Mouse (Mus musculus): ENCODE measurements around the gene Ggps1. TPM values are rescaled to one million over a fixed set of nuclear protein-coding genes. Genes with fewer than 3 reads are reported as not detected.
"Not testable (repeated sequence)": the region's sequence is repeated elsewhere in the genome, so short reads cannot be mapped to it uniquely, and the experiment has no call there.

Ggps1 gene
- total RNA-seq, 2 experiments from 2014 or later: 20.3 to 23.6 TPM

DNA sequence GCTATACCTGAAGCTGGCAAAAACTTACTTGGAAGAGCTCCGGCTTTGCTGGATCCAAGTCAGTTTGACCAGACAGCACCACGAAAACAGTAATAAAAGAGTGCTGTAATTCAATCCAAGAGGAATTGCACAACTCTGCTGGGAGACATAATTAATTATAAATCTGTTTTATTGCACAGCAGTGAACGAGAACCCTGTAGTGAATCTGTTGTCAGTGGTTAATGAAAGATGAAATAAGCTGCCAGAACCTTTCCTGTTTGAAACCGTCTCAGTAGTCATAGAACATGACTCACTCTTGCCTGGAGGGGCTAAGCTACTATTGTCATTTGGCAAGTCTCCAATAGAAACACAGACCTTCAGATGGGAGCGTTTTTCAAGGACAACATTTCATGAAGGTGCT is 23.1 kb downstream of the Ggps1 start:
- intact Hi-C loops (cut with DNase I): no loop called here
- DNase-seq: no peak

DNA sequence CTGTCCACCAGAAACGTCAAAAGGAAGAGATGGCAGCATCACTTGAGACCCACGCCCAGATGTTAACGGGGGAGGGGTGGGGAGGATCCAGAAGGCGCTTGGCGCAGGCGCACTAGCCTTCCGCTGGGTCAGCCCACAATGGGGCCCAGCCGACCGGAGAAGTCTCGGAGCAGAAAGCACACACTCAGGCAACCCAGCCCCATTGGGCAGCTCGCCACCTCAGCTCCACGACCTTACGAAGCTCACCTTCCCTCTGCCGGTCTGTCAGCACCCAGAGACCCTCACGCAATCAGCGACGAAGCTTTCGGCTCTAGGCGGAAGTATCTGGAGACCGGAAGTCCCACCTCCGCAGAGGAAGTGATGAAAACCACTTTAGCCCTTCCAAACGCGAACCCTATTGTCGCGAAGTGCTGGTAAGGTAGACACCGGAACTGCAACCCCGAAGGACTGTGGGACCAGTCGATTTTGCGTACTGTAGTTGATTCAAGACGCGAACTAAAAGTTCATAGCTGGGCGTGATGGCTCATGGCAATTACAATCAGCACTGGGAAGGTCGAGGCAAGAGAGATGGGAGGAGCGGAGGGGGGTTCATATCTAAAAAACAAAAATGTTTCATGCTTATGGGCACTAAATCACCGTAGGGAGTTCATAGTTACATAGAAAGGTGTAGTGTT is 23.9 kb downstream of the Ggps1 start, which contains the start of gene Tbce:
Gene Tbce (minus strand): TSS at position 347 of the 674 bp plus-strand sequence.
- intact Hi-C loops (cut with DNase I): loop anchor here (2.0 to 10.0 kb wide), 2 partner anchors 23 to 135 kb away; partner anchors contain the start of genes Arid4b and Ggps1

DNA sequence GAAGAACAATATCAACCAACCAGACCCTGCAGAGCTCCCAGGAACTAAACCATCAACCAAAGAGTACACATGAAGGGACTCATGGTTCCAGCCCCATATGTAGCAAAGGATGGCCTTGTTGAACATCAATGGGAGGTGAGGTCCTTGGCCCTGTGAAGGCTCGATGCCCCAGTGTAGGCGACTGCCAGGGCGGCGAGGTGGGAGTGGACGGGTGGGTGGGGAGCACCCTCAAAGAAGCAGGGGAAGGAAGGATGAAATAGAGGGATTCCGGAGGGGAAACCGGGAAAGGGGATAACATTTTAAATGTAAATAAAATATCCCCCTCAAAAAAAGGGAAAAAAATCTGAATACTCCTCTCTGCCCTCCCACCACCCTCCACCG is 24.4 kb downstream of the Ggps1 start:
- DNase-seq: no peak

More for the DNA sequence above, 23.9 kb downstream of the Ggps1 start, which contains the start of gene Tbce:
- peak; percentile 91 to 92 for DNase-seq

DNA sequence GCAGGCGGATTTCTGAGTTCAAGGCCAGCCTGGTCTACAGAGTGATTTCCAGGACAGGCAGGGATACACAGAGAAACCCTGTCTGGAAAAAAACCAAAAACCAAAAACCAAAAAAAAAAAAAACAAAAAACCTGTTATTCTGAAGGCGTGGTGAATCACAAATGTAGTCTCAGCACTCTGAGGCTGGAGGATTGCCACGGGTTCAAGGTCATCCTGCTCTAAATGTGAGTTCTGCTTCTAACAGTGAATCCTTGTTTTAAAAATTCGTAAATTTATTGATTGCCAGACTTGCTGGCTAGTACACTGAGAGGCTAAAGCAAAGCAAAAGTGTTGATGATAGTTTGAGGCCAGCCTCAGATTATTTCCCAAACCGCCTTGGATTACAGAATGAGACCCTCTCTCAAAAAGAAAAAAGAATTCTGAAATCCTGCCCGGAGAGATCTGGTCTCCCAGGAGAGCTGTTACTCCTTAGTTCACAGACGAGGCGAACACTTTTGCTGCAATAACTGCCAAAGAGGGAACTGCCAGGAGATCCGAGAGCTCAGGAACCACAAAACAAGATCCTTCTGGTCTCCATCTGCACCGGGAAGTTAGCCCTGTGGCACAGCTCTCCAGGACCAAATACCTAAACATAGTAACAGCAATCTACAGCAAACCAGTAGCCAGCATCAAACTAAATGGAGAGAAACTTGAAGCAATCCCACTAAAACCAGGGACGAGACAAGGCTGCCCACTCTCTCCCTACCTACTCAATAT is 27.2 kb downstream of the Ggps1 start:
- DNase-seq: no peak
- intact Hi-C loops (cut with DNase I): loop anchor here (10.0 kb wide), 1 partner anchor 139 kb away; no protein-coding TSS in a partner anchor

More for the DNA sequence above, 24.4 kb downstream of the Ggps1 start:
- intact Hi-C loops (cut with DNase I): loop anchor here (2.0 to 10.0 kb wide), 2 partner anchors 24 to 136 kb away; partner anchors contain the start of genes Arid4b and Ggps1

DNA sequence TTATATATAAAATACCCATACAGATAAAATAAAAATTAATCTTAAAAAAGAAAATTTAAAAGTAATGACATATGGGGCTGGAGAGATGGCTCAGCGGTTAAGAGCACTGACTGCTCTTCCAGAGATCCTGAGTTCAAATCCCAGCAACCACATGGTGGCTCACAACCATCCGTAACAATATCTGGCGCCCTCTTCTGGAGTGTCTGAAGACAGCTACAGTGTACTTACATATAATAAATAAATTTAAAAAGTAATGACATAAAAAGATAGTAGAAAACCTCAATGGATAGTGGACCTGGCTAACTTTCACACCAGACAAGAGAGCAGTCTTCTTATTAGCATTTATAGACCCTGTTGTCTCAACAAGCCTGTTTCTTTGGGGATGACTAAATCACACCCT is 27.9 kb downstream of the Ggps1 start:
- not testable (repeated sequence) for DNase-seq
- intact Hi-C loops (cut with DNase I): loop anchor here (10.0 kb wide), 1 partner anchor 139 kb away; no protein-coding TSS in a partner anchor

DNA sequence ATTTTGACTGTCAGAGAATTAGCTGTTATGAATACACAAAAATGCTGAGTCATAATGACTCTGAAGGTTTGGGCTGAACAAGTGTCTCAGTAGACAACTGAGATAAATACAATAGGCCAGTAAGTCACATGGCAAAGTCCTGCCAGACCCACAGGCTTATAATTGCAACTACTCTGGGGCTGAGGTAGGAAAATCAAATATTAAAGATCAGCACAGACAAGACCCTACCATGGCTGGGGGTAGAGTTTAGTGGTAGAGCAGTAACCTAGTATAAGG is 29.3 kb downstream of the Ggps1 start:
- no peak for DNase-seq
- intact Hi-C loops (cut with DNase I): loop anchor here (10.0 kb wide), 1 partner anchor 141 kb away; no protein-coding TSS in a partner anchor

DNA sequence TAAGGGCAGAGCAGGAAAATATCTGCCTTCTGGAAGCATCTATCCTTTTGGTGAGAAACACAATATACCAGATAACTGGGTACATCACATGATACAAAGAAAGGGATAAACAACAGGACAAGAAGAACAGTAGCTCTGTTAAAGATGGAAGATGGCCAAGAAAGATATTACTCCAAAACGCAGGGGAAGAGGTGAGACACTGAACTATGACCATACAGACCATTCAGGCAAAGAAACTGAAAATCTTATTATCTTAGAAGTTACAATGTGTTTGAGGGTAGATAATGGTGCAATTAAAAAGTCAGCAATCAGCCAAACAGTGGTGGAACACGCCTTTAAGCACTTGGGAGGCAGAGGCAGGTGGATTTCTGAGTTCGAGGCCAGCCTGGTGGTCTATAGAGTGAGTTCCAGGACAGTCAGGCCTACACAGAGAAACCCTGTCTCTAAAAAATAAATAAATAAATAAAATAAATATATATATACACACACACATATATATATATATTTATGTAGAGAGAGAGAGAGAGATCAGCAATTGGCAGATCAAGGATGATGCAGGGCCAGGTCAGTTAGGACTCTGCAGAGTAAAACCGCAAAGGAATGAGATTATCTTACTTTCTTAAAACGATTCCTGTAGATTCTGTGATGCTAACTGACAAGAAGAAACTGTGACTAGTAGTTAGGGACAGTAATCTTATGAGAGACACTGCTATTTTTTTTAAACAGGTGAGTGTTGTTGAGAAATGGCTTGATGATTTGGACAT is 29.8 kb downstream of the Ggps1 start:
- DNase-seq: no peak
- intact Hi-C loops (cut with DNase I): loop anchor here (10.0 kb wide), 1 partner anchor 141 kb away; no protein-coding TSS in a partner anchor

DNA sequence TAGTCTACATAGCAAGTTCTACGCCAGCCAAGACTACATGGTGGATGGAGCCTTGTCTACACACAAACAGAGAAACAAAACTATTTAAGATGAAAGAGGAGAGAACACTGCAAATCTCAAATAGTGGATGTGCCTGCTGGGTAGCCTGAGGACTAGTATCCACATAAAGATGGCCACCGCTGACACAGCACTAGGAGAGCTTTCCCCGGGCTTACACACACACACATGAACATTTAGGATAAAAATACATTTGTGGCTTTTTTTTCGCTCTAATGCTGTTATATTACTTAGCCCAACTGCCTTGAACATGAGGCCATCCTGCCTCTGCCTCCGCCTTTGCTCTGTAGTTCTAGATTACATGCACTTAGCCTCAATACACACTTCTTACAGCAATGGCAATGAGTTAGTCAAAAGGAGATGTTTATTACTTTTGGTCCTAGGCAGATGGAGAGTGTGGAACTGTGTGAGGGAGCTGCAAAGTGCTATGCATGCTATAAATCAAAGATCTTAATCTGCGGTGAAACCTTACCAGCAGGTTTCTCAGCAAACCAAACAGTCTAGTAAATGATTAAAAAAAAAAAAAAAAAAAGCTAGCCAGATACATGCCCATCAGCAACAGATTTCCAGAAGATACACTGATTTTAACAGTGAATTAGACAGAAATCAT is 37.0 kb downstream of the Ggps1 start:
- no peak for DNase-seq

DNA sequence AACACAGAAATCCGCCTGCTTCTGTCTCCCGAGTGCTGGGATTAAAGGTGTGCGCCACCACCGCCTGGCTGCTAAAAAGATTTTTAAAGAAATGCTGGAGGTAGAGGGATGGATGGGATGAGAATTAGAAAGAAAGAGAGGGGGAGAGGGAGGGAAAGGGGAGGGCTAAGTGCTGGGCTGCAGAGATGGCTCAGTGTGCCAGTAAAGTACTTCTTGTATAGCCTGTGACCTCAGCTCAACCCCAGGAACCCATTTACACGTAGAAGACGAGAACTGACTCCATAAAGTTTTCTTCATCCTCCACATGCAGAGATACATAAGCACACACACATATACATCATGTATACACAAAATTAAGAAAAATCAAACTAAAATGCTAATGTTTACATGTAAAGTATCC is 37.7 kb downstream of the Ggps1 start:
- intact Hi-C loops (cut with DNase I): no loop called here
- no peak for DNase-seq

More for the DNA sequence above, 37.0 kb downstream of the Ggps1 start:
- intact Hi-C loops (cut with DNase I): no loop called here

DNA sequence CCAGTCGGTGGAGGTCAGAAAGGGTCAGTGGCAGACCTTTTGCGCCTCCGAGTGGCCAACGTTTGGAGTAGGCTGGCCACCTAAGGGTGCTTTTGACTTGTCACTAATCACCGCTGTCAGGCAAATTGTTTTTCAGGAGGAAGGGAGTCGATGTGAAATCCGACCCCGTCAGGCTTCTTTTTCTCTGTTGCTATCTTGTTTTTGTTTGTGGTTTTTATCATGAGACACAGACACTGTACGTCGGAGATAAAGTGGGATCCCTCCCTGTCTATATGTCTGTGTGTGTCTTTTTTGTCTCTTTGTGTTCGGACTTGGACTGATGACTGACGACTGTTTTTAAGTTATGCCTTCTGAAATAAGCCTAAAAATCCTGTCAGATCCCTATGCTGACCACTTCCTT is 41.9 kb downstream of the Ggps1 start:
- intact Hi-C loops (cut with DNase I): not testable (repeated sequence)

DNA sequence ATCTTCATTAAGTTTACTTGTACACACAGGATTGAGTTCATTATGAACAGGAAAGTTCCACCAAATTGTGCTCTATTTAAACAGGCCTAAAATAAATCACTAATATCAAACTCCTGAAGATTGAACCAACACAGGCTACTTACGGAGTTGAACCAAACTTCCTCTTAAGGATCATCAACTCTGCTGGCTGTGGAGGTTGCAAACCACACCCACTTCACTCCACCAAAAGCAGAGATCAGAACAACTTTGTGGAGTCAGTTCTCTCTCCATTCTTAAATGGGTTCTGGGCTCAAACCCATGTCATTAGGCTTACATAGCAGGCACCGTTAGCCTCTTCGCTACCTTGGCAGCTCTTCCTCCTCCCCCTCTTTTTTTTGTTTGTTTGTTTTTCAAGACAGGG is 44.4 kb downstream of the Ggps1 start:
- no peak for DNase-seq
- intact Hi-C loops (cut with DNase I): no loop called here

More for the DNA sequence above, 41.9 kb downstream of the Ggps1 start:
- not testable (repeated sequence) for DNase-seq

DNA sequence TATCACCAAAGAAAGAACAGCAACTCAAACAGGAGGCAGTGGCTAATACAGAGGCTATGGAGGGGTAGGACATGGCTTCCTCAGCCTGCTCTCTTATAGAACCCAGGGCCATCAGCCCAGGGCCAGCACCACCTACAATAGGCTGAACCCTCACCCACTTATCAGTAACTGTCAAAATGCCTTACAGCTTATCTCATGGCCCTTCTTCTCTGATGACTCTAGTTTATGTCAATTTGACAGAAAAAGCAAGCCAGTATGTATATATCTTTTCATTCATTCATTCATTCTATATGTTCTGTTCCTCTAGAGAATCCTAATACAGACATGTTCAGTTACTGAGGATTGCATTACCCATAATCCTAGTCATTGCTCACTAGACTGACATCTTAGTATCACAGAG is 45.0 kb downstream of the Ggps1 start:
- intact Hi-C loops (cut with DNase I): no loop called here
- no peak for DNase-seq

DNA sequence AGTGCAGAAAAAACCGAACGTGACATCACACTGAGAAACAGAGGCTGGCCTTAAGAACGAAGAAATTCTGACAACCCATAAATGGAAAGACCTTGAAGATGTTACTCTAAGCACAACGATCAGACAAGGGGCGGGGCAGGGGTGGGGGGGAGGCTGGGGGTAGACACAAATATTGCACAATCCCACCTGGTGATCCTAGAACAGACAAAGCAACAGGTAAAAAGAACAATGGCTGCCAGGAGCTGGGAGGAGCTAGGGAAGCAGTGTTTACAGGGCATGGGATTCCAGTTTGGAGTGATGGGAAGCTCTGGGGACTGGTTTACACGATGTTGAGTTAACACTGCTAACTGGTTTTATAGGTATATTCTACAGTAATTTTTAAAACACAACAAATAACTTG is 47.7 kb downstream of the Ggps1 start:
- DNase-seq: no peak
- intact Hi-C loops (cut with DNase I): no loop called here

DNA sequence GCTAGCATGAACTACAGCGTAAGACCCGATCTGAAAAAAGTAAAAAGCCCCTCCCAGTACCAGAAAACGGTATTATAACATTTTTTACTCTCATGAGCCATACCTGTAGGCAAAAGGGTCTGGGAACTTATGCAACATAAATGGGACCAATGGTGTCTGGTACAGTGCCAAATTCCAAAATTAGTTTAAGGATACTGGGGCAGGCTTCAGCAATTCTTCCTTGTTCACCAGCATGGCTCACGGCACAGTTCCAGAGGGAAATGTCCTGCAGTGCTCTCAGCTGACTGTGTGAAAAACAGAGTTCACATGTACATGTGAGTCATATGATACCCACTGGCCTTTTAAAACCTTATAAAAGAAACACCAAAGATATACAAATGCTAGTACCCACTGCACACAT is 48.7 kb downstream of the Ggps1 start:
- no peak for DNase-seq
- intact Hi-C loops (cut with DNase I): no loop called here

DNA sequence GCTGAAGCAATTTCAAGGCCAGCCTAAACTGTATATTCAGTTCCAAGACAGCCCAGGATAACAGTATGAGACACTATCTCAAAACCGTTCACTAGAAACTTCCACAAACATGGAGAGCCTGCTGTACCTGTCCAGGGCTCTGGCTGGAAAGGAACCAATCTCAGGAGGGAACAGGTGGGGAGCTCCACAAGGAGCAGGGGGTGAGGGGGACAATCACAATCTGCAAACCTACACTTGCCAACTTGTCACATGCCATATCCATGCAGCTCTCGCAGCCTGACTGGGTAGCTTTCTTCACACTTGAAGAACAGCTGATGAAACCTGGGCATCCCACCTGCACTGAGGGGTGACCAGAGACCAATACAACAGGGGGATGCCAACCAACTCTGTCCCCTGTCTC is 49.3 kb downstream of the Ggps1 start:
- intact Hi-C loops (cut with DNase I): no loop called here
- DNase-seq: no peak

DNA sequence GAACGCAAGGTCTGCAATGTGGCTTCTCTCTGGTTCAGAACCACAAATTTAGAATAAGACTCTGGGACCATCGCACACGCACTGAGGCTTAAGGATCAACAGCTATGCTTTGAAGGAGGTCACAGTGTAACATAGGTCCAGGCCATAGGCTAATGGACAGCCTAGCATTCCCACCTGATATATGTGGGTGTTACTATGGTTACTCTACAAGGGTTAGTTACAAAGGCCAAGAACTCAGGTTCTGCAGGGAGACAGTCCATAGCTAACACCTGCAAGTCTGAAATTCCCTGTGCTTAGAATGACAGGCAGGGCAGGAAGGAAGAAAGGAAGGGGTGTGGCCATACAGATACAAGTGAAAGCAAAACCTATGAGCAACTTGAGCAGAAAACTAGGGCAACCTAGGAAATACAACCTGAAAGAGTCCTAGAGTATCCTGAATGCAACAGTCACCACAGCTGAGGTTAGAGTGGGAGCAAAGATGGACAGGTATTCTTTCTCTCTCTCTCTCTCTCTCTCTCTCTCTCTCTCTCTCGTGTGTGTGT is 51.8 kb downstream of the Ggps1 start:
- DNase-seq: no peak
- intact Hi-C loops (cut with DNase I): no loop called here

DNA sequence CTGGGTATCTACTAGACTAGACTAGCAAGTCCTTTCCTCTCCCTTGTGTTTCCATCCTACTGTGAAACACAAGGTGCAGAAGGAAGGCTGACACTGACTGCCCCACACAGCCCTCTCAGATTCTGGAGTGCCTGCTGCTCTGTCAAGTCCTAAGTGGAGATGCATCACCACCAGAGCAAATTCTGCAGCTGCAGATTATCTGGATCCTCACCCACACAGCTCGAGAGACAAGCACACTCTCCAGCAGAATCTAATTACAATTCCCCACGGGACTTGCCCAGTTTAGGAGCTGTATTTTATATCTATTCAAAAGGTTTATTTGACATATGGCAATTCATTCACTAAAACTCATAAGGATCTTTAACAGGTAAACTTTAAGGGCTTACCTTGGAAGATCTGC is 57.2 kb downstream of the Ggps1 start:
- intact Hi-C loops (cut with DNase I): no loop called here
- DNase-seq: no peak

DNA sequence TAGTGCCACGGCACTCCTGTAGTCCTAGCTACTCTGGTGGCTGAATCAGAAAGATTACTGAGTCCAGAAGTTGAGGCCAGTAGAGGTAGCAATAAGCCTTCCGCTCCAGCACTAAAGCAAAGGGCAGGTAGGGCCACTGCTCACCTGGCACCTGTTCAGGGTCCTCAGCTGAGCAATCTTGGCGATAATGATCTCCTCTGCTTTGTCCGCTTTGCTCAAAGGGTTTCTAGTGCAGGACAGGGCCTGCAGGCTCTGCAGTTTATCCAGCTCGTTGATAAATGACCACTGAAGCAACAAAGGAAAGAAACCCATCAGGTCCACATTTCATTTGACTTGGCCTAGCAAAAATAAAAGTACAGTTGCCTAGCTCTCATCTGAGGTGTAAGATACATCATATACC is 58.3 kb downstream of the Ggps1 start:
- no peak for DNase-seq
- intact Hi-C loops (cut with DNase I): loop anchor here (2.0 kb wide), 1 partner anchor 174 kb away; no protein-coding TSS in a partner anchor

DNA sequence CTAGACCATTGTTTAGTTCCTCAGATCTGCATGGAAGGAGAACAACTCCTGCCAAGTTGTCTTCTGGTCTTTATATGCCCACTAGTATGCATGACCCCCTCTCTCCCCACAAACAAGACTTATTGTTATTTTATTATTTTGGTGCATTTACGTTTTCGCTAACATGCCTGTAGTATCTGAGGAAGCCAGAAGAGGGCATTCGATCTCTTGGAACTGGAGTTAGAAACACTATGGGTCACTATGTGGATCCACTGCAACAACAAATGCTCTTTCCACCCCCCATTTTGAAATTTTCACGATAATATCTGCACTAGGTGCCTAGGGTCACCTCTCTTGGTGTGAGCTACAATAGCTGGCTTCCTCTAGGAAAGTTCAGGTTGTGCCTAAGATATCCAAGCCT is 59.2 kb downstream of the Ggps1 start:
- intact Hi-C loops (cut with DNase I): loop anchor here (2.0 kb wide), 1 partner anchor 175 kb away; no protein-coding TSS in a partner anchor
- peak in 1 of 2 experiments; percentile 16 for DNase-seq

DNA sequence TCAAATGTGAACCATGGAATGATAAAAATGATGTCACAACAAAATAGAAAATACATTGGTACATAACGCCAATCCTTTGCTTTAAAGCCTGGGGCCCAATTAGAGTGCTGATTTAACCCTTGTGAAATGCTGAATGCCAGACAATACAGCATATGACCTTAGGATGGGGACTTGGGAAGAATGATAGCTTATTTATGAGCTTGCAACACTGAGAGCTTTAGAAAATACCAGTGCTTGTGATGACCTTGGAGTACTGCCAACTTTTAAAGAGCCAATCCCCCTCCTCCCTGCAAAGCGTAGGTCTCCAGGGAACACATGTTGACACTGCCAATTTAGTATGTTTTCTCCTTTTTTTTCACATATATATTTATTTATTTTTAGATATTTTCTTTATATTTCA is 60.6 kb downstream of the Ggps1 start:
- intact Hi-C loops (cut with DNase I): no loop called here
- no peak for DNase-seq

Measured in heart, postnatal 14 days (tissue).